Mouse (Mus musculus) midbrain, embryonic 11.5 days (tissue): Measurements from ENCODE around the gene Kat8. TPM values are rescaled to one million over a fixed set of nuclear protein-coding genes. Genes with fewer than 3 reads are reported as not detected.
"Not testable (repeated sequence)": the region's sequence is repeated elsewhere in the genome, so short reads cannot be mapped to it uniquely, and the experiment has no call there.

Experiments used
- ATAC-seq: fragments of 200-750 bp; cut with Nextera tagmentation; 2 replicates; pipeline ENCODE4 v1.8.0; 2017; ENCODE audit warnings: moderate TSS enrichment, moderate library complexity; ENCODE audit not compliant: low FRiP score
- DNase-seq: peaks from one replicate; pipeline ENCODE4 v3.0.0; 2015; ENCODE audit warnings: low spot score; ENCODE audit errors: missing footprints
- H3K27ac ChIP-seq: fragments of 300-500 bp; sonication (generic); 2 replicates; pipeline ENCODE4 v1.5.1; 2014; ENCODE audit warnings: low read depth, low read length
- H3K27me3 ChIP-seq: fragments of 300-500 bp; sonication (generic); 2 replicates; pipeline ENCODE4 v1.6.1; 2014; ENCODE audit warnings: mild to moderate bottlenecking, low read length, moderate library complexity, mixed read lengths; ENCODE audit not compliant: control insufficient read depth, insufficient read depth
- H3K36me3 ChIP-seq: fragments of 300-500 bp; sonication (generic); 2 replicates; pipeline ENCODE4 v1.6.1; 2014; ENCODE audit warnings: mild to moderate bottlenecking, low read length, moderate library complexity, mixed read lengths; ENCODE audit not compliant: control insufficient read depth, insufficient read depth
- H3K4me1 ChIP-seq: fragments of 300-500 bp; sonication (generic); 2 replicates; pipeline ENCODE4 v1.6.1; 2014; ENCODE audit warnings: low read length; ENCODE audit not compliant: control insufficient read depth, insufficient read depth
- H3K4me2 ChIP-seq: fragments of 300-500 bp; sonication (generic); 2 replicates; pipeline ENCODE4 v1.6.1; 2014; ENCODE audit warnings: mild to moderate bottlenecking, moderate library complexity
- H3K4me3 ChIP-seq: fragments of 300-500 bp; sonication (generic); 2 replicates; pipeline ENCODE4 v1.5.1; 2014; ENCODE audit warnings: low read depth, low read length
- H3K9ac ChIP-seq: fragments of 300-500 bp; sonication (generic); 2 replicates; pipeline ENCODE4 v1.6.1; 2014; ENCODE audit warnings: low read length
- H3K9me3 ChIP-seq: fragments of 300-500 bp; sonication (generic); 2 replicates; pipeline ENCODE4 v1.6.1; 2016; ENCODE audit warnings: low read length; ENCODE audit not compliant: control insufficient read depth
- WGBS: fragments of 180-500 bp; shearing (Covaris S2); extraction: QIAGEN DNeasy Blood & Tissue Kit; methylation state at CpG from one replicate; pipeline ENCODE4 v1.1.7; 2014; 5-methylcytosine and 5-hydroxymethylcytosine counted together
- polyA plus RNA-seq: library from polyadenylated mRNA; unstranded; fragments of >200 nt; fragmentation: Nextera tagmentation; extraction: Ambion mirVana; gene quantifications from 2 replicates; pipeline ENCODE4 v1.2.1, GENCODE M21; 2014

The Kat8 gene
- polyA plus RNA-seq, 1 experiment from 2014 or later: 54.6 TPM

GRCm38 (mm10) chr7:127932273-127933031, 20.1 kb downstream of the Kat8 start:
- peaks cover 19% of the 10 kb centered on the region for H3K4me1 ChIP-seq
- no peak overlapping the region for H3K4me2 ChIP-seq
- no peak overlapping the region for H3K9ac ChIP-seq
- no peaks in the 10 kb centered on the region for H3K9me3 ChIP-seq
- ATAC-seq (no peak), DNase-seq (peak; percentile 85)
- no peaks in the 10 kb centered on the region for H3K36me3 ChIP-seq
- H3K27ac ChIP-seq: no peak overlapping the region
- H3K27me3 ChIP-seq: peaks cover 11% of the 10 kb centered on the region; the same call in 1 of the 2 replicates
- WGBS: 12% methylated on average over 13 of the region's 13 CpGs
- no peak overlapping the region for H3K4me3 ChIP-seq

- Histone ChIP-seq H3K4me2 (no peak overlapping the region), H3K4me3 (no peak overlapping the region), H3K4me1 (peaks cover 19% of the 10 kb centered on the region), H3K27ac (no peak overlapping the region), H3K9ac (no peak overlapping the region), H3K27me3 (peaks cover 6% of the 10 kb centered on the region; the same call in 1 of the 2 replicates), H3K36me3 (no peaks in the 10 kb centered on the region), H3K9me3 (no peaks in the 10 kb centered on the region)
- WGBS: 89% methylated on average over 5 of the region's 5 CpGs
- no peak for ATAC-seq
- no peak for DNase-seq
Observed at GRCm38 (mm10) chr7:127934075-127934474, 21.8 kb downstream of the Kat8 start.

- ATAC-seq (peak; percentile 95), DNase-seq (peak; percentile 100)
- WGBS: 7% methylated on average over 32 of the region's 32 CpGs
- no peaks in the 10 kb centered on the region for H3K36me3 ChIP-seq
- H3K4me2 ChIP-seq: peak overlapping the region; percentile 98
- peak overlapping the region; percentile 66 for H3K4me3 ChIP-seq
- H3K9ac ChIP-seq: peak overlapping the region; percentile 84
- H3K9me3 ChIP-seq: no peaks in the 10 kb centered on the region
- peaks cover 19% of the 10 kb centered on the region for H3K4me1 ChIP-seq
- peaks cover under 1% of the 10 kb centered on the region; the same call in 1 of the 2 replicates for H3K27me3 ChIP-seq
- H3K27ac ChIP-seq: no peak overlapping the region; the same call in 1 of the 2 replicates
Observed at GRCm38 (mm10) chr7:127935028-127935722, 22.9 kb downstream of the Kat8 start.

GRCm38 (mm10) chr7:127935748-127936159, 23.4 kb downstream of the Kat8 start:
- Histone ChIP-seq H3K27me3 (no peaks in the 10 kb centered on the region), H3K9me3 (no peaks in the 10 kb centered on the region), H3K4me1 (peaks cover 19% of the 10 kb centered on the region), H3K4me3 (peak overlapping the region; percentile 66), H3K27ac (no peak overlapping the region; the same call in 1 of the 2 replicates), H3K9ac (peak overlapping the region; percentile 84), H3K36me3 (no peaks in the 10 kb centered on the region), H3K4me2 (peak overlapping the region; percentile 98)
- no peak for ATAC-seq
- DNase-seq: no peak
- under 1% methylated on average over 37 of the region's 38 CpGs for WGBS

- H3K4me2 ChIP-seq: peak overlapping the region; percentile 98
- no peaks in the 10 kb centered on the region for H3K9me3 ChIP-seq
- H3K4me3 ChIP-seq: peak overlapping the region; percentile 66
- no peak overlapping the region for H3K27ac ChIP-seq
- WGBS: 58% methylated on average over 18 of the region's 18 CpGs
- peaks cover 19% of the 10 kb centered on the region for H3K4me1 ChIP-seq
- no peaks in the 10 kb centered on the region for H3K36me3 ChIP-seq
- peak overlapping the region; percentile 84 for H3K9ac ChIP-seq
- no peaks in the 10 kb centered on the region for H3K27me3 ChIP-seq
- DNase-seq: peak; percentile 81
- ATAC-seq: peak; percentile 6; the same call in 1 of the 2 replicates
Observed at GRCm38 (mm10) chr7:127936216-127936884, 24.0 kb downstream of the Kat8 start.

GRCm38 (mm10) chr7:127942097-127942496, 29.8 kb downstream of the Kat8 start:
- WGBS: 51% methylated on average over 2 of the region's 2 CpGs

GRCm38 (mm10) chr7:127944614-127945013, 32.3 kb downstream of the Kat8 start:
- no peak for ATAC-seq
- H3K4me1 ChIP-seq: no peaks in the 10 kb centered on the region
- peaks cover 2% of the 10 kb centered on the region; the same call in 1 of the 2 replicates for H3K27me3 ChIP-seq
- no peak overlapping the region for H3K9ac ChIP-seq
- no peaks in the 10 kb centered on the region for H3K9me3 ChIP-seq
- WGBS: 11% methylated on average over 23 of the region's 23 CpGs
- H3K4me3 ChIP-seq: no peak overlapping the region
- no peaks in the 10 kb centered on the region for H3K36me3 ChIP-seq
- peak; percentile 76 for DNase-seq
- H3K27ac ChIP-seq: no peak overlapping the region
- no peak overlapping the region for H3K4me2 ChIP-seq

More at GRCm38 (mm10) chr7:127942097-127942496, 29.8 kb downstream of the Kat8 start:
- peak; percentile 12 for DNase-seq
- not testable (repeated sequence) for H3K4me3 ChIP-seq, ATAC-seq, H3K36me3 ChIP-seq, H3K9ac ChIP-seq, H3K4me1 ChIP-seq, H3K27me3 ChIP-seq, H3K9me3 ChIP-seq, H3K27ac ChIP-seq, H3K4me2 ChIP-seq

GRCm38 (mm10) chr7:127946470-127947023, 34.2 kb downstream of the Kat8 start, which contains the start of gene Prss36:
TSS of gene Prss36 (minus strand) at chr7:127946725.
- DNase-seq: peak; percentile 69
- Histone ChIP-seq H3K4me2 (no peak within 1 kb of the TSS), H3K27me3 (peaks cover 2% of the 10 kb centered on the region; the same call in 1 of the 2 replicates), H3K27ac (no peak within 1 kb of the TSS), H3K9ac (no peak within 1 kb of the TSS), H3K36me3 (no peaks in the 10 kb centered on the region), H3K9me3 (no peaks in the 10 kb centered on the region), H3K4me1 (no peaks in the 10 kb centered on the region), H3K4me3 (no peak within 1 kb of the TSS)
- 83% methylated on average over 6 of the region's 6 CpGs for WGBS
- no peak for ATAC-seq
